Mouse (Mus musculus) erythroblast, embryonic 14.5 days (primary cell): ENCODE results near the gene Flt3l.
"Not testable (repeated sequence)": the region's sequence is repeated elsewhere in the genome, so short reads cannot be mapped to it uniquely, and the experiment has no call there.

ENCODE experiments used
- GATA1 ChIP-seq: IDR thresholded peaks from 2 replicates; pipeline ENCODE4 v1.6.1; 2012; ENCODE audit warnings: low read length, inconsistent platforms, mixed read lengths
- TAL1 ChIP-seq: IDR thresholded peaks from 3 replicates; pipeline ENCODE4 v1.6.1; 2012; ENCODE audit warnings: low read length, inconsistent platforms, mixed read lengths

GRCm38 (mm10) chr7:45095965-45096364, 40.3 kb downstream of the Flt3l start:
- not testable (repeated sequence) for TF ChIP-seq GATA1, TAL1
